Mouse (Mus musculus): ENCODE measurements around the gene Invs.

- no peak for TF ChIP-seq POLR2A (IDR thresholded peaks at IDR 0.05; ENCODE audit: extremely low read depth, insufficient read depth, low read length)
- TF ChIP-seq CTCF (IDR thresholded peaks at IDR 0.05; ENCODE audit: extremely low read depth, insufficient read depth, low read length), result no peak
Measured at GRCm38 (mm10) chr4:48472052-48472791, 192.7 kb downstream of the Invs start.
